Mouse (Mus musculus) heart, postnatal 4 days (tissue): ENCODE results near the gene Mtmr3. TPM values are rescaled to one million over a fixed set of nuclear protein-coding genes. Genes with fewer than 3 reads are reported as not detected.

Experiments used
- DNase-seq: peaks from one replicate; pipeline ENCODE4 v3.0.0; 2021
- total RNA-seq, 2 experiments: library from RNA; stranded (reverse); gene quantifications; 2 replicates each; pipeline ENCODE4 v1.2.3; 2021

The Mtmr3 gene
- total RNA-seq, 2 experiments from 2014 or later, result 54.1 to 54.3 TPM

- no peak for DNase-seq
Observed at GRCm38 (mm10) chr11:4518981-4519380, 75.7 kb downstream of the Mtmr3 start.

GRCm38 (mm10) chr11:4507421-4507820 is 87.2 kb downstream of the Mtmr3 start:
- DNase-seq, result no peak

- DNase-seq, result no peak
Observed at GRCm38 (mm10) chr11:4506486-4506885, 88.2 kb downstream of the Mtmr3 start.

- DNase-seq, result no peak
Observed at GRCm38 (mm10) chr11:4502206-4502605, 92.5 kb downstream of the Mtmr3 start.

GRCm38 (mm10) chr11:4500826-4501225 is 93.8 kb downstream of the Mtmr3 start:
- no peak for DNase-seq

- DNase-seq, result no peak
Observed at GRCm38 (mm10) chr11:4500261-4500660, 94.4 kb downstream of the Mtmr3 start.

GRCm38 (mm10) chr11:4499456-4499855 is 95.2 kb downstream of the Mtmr3 start:
- no peak for DNase-seq

- peak; percentile 16 for DNase-seq
Observed at GRCm38 (mm10) chr11:4498774-4499173, 95.9 kb downstream of the Mtmr3 start.

GRCm38 (mm10) chr11:4497501-4498118 is 97.1 kb downstream of the Mtmr3 start:
- DNase-seq, result no peak

GRCm38 (mm10) chr11:4495021-4495540 is 99.6 kb downstream of the Mtmr3 start:
- DNase-seq, result no peak

GRCm38 (mm10) chr11:4489207-4489606 is 105.5 kb downstream of the Mtmr3 start:
- DNase-seq, result no peak

- no peak for DNase-seq
Observed at GRCm38 (mm10) chr11:4488798-4489197, 105.9 kb downstream of the Mtmr3 start.

- no peak for DNase-seq
Observed at GRCm38 (mm10) chr11:4488367-4488766, 106.3 kb downstream of the Mtmr3 start.

GRCm38 (mm10) chr11:4487401-4487965 is 107.2 kb downstream of the Mtmr3 start:
- peak; percentile 45 for DNase-seq

- DNase-seq, result no peak
Observed at GRCm38 (mm10) chr11:4484541-4484940, 110.1 kb downstream of the Mtmr3 start.

- no peak for DNase-seq
Observed at GRCm38 (mm10) chr11:4482641-4483040, 112.0 kb downstream of the Mtmr3 start.

GRCm38 (mm10) chr11:4476184-4476697 is 118.4 kb downstream of the Mtmr3 start:
- DNase-seq, result no peak

GRCm38 (mm10) chr11:4472464-4473179 is 122.0 kb downstream of the Mtmr3 start:
- no peak for DNase-seq

- DNase-seq, result no peak
Observed at GRCm38 (mm10) chr11:4471734-4472133, 122.9 kb downstream of the Mtmr3 start.

- no peak for DNase-seq
Observed at GRCm38 (mm10) chr11:4471251-4471650, 123.4 kb downstream of the Mtmr3 start.

- DNase-seq, result no peak
Observed at GRCm38 (mm10) chr11:4469091-4469490, 125.6 kb downstream of the Mtmr3 start.

- DNase-seq, result no peak
Observed at GRCm38 (mm10) chr11:4467436-4467835, 127.2 kb downstream of the Mtmr3 start.

GRCm38 (mm10) chr11:4466191-4466590 is 128.5 kb downstream of the Mtmr3 start:
- no peak for DNase-seq
